Comparison of ENCODE assay signal across 15 mouse cellular contexts in the genomic region with DNA sequence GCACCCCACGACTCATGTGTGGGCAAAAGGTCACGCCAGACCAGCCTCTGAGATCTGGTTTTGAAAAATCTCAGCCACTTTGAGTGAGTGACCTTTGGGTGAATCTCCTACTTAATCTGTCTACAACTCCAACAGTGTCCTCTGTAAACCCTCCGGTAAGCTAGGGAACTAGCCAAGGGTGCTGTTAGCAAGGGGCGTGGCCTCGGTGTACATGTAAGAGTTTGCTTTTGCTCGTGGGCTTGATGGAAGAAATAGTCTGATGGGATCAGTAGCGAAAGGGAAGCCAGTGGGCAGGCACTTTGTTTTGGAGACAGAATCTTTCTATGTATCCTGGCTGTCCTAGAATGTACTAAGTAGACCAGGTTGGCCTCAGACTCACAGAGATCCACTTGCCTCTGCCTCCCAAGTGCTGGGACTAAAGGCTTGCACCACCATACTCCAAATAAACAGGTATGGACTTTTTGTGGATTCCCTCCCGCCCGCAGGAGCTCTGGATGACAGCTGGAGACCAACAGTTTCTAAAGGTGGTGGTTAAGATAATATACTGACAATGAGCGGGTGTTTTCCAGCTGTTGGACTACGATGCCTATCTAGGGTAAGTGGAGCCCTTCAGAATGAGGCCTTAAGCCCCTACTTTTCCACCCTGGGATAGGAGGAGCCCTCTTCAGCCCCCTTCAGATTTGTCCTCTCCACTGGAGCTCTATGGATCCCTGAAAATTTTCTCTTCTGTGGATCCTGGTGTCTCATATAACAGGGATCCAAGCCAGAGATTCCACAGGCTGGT. TPM values are rescaled to one million over a fixed set of nuclear protein-coding genes. Genes with fewer than 3 reads are reported as not detected.
A peak's percentile ranks its signal among the peaks of the same experiment; 100 is the strongest.
DNase-seq lines count a peak whose midpoint lies in the region; ATAC-seq and TF ChIP-seq lines count a peak whose summit lies in the region.
"Had no signal": no experiment of that assay in that cellular context is flagged by ENCODE, and none has a peak within 500 bp of the region (broad histone marks: within the 10 kb centered on the region; RNA-seq: fewer than 3 reads in every experiment).

No protein-coding gene starts in this region.

- TF ChIP-seq RAD21 in MEL (IDR thresholded peaks at IDR 0.05; ENCODE audit: low read depth, low read length): no peak; the same call in 1 of the 2 replicates

- H3K79me2 ChIP-seq in MEL (ENCODE audit: control insufficient read depth, insufficient read depth, low read length, poor library complexity): peaks cover 5% of the 10 kb centered on the region; the same call in 1 of the 2 replicates

- H3K4me1 ChIP-seq in embryonic facial prominence, embryonic 15.5 days: peaks cover 32% of the 10 kb centered on the region
- peaks cover 49% of the 10 kb centered on the region for H3K4me1 ChIP-seq in embryonic facial prominence, embryonic 10.5 days
- H3K4me1 ChIP-seq in liver, embryonic 13.5 days (replicated peaks): peaks cover 80% of the 10 kb centered on the region
- peaks cover 38% of the 10 kb centered on the region for H3K4me1 ChIP-seq in liver, postnatal 0 days (ENCODE audit: insufficient read depth)
- peaks cover 29 to 51% of the 10 kb centered on the region in 2 experiments for H3K4me1 ChIP-seq in MEL (ENCODE audit: control insufficient read depth in 1 of 2, insufficient read depth in 2 of 2, low read length in 2 of 2)
- peaks cover 22% of the 10 kb centered on the region for H3K4me1 ChIP-seq in forebrain, embryonic 16.5 days (replicated peaks; ENCODE audit: control insufficient read depth, insufficient read depth, low read length)
- peaks cover 28% of the 10 kb centered on the region for H3K4me1 ChIP-seq in kidney, embryonic 16.5 days (ENCODE audit: insufficient read depth, low read length)

- H3K27me3 ChIP-seq in embryonic facial prominence, embryonic 15.5 days: peaks cover 84% of the 10 kb centered on the region
- H3K27me3 ChIP-seq in embryonic facial prominence, embryonic 10.5 days (replicated peaks; ENCODE audit: low read depth, poor library complexity, severe bottlenecking): peaks cover 94% of the 10 kb centered on the region
- peaks cover 74% of the 10 kb centered on the region for H3K27me3 ChIP-seq in liver, embryonic 13.5 days
- H3K27me3 ChIP-seq in liver, postnatal 0 days (ENCODE audit: insufficient read depth, low read length): peaks cover 51% of the 10 kb centered on the region
- no peaks in the 10 kb centered on the region for H3K27me3 ChIP-seq in MEL (ENCODE audit: control insufficient read depth in 1 of 2, insufficient read depth in 2 of 2, low read length in 2 of 2)
- H3K27me3 ChIP-seq in forebrain, embryonic 16.5 days (replicated peaks; ENCODE audit: control insufficient read depth, insufficient read depth, low read length): peaks cover 75% of the 10 kb centered on the region
- peaks cover 77% of the 10 kb centered on the region for H3K27me3 ChIP-seq in kidney, embryonic 16.5 days (ENCODE audit: insufficient read depth, low read length)

- TF ChIP-seq POLR2A in MEL (IDR thresholded peaks at IDR 0.05; ENCODE audit: control insufficient read depth in 1 of 2, insufficient read depth in 1 of 2, low read depth in 1 of 2, low read length in 2 of 2, poor library complexity in 1 of 2): no peak

- ATAC-seq in embryonic facial prominence, embryonic 15.5 days (ENCODE audit: insufficient number of reproducible peaks, low FRiP score, low TSS enrichment, low read depth): no peak
- ATAC-seq in liver, embryonic 13.5 days (ENCODE audit: low read depth): no peak
- ATAC-seq in liver, postnatal 0 days: no peak
- ATAC-seq in forebrain, embryonic 16.5 days: no peak
- ATAC-seq in kidney, embryonic 16.5 days (ENCODE audit: low FRiP score, low TSS enrichment): no peak
- ATAC-seq: forebrain, embryonic 15.5 days; intestine, postnatal 0 days had no signal

- H3K9me3 ChIP-seq in embryonic facial prominence, embryonic 15.5 days (replicated peaks): no peaks in the 10 kb centered on the region
- no peaks in the 10 kb centered on the region for H3K9me3 ChIP-seq in embryonic facial prominence, embryonic 10.5 days
- no peaks in the 10 kb centered on the region for H3K9me3 ChIP-seq in liver, embryonic 13.5 days (replicated peaks)
- no peaks in the 10 kb centered on the region for H3K9me3 ChIP-seq in liver, postnatal 0 days (ENCODE audit: low read length)
- H3K9me3 ChIP-seq in MEL (replicated peaks; ENCODE audit: insufficient read depth, low read length): no peaks in the 10 kb centered on the region
- no peaks in the 10 kb centered on the region for H3K9me3 ChIP-seq in forebrain, embryonic 16.5 days (ENCODE audit: control insufficient read depth, low read length)
- H3K9me3 ChIP-seq in kidney, embryonic 16.5 days (ENCODE audit: low read length): no peaks in the 10 kb centered on the region
- H3K9me3 ChIP-seq: forebrain, embryonic 15.5 days; hindbrain, embryonic 15.5 days; limb, embryonic 10.5 days; midbrain, embryonic 10.5 days; neural tube, embryonic 15.5 days had no signal

- no peaks in the 10 kb centered on the region for H3K36me3 ChIP-seq in embryonic facial prominence, embryonic 15.5 days
- no peaks in the 10 kb centered on the region for H3K36me3 ChIP-seq in embryonic facial prominence, embryonic 10.5 days (replicated peaks)
- peaks cover 23% of the 10 kb centered on the region for H3K36me3 ChIP-seq in liver, embryonic 13.5 days
- peaks cover 5% of the 10 kb centered on the region; the same call in 1 of the 2 replicates for H3K36me3 ChIP-seq in liver, postnatal 0 days (replicated peaks; ENCODE audit: insufficient read depth, low read length)
- peaks cover 0 to 34% of the 10 kb centered on the region in 2 experiments; a peak in 2 of 4 replicates for H3K36me3 ChIP-seq in MEL (ENCODE audit: control insufficient read depth in 1 of 2, insufficient read depth in 2 of 2, low read length in 2 of 2)
- H3K36me3 ChIP-seq in forebrain, embryonic 16.5 days (ENCODE audit: control insufficient read depth, insufficient read depth): no peaks in the 10 kb centered on the region
- H3K36me3 ChIP-seq in kidney, embryonic 16.5 days (ENCODE audit: insufficient read depth, low read length): no peaks in the 10 kb centered on the region
- H3K36me3 ChIP-seq: forebrain, embryonic 15.5 days; hindbrain, embryonic 15.5 days; limb, embryonic 10.5 days; midbrain, embryonic 10.5 days; neural tube, embryonic 15.5 days had no signal

- TF ChIP-seq EP300 in liver, postnatal 0 days (IDR thresholded peaks at IDR 0.05; ENCODE audit: low read depth): no peak
- TF ChIP-seq EP300 in MEL (IDR thresholded peaks at IDR 0.05; ENCODE audit: low read depth in 1 of 2, low read length in 2 of 2): peak in 1 of 2 experiments; percentile 80

- 0 out of 2 replicates have a peak overlapping the region, but pooled peaks have one; percentile 5 for H3K4me3 ChIP-seq in embryonic facial prominence, embryonic 15.5 days (replicated peaks)
- H3K4me3 ChIP-seq in embryonic facial prominence, embryonic 10.5 days: no peak overlapping the region
- H3K4me3 ChIP-seq in liver, embryonic 13.5 days (replicated peaks): 0 out of 2 replicates have a peak overlapping the region, but pooled peaks have one; percentile 22
- H3K4me3 ChIP-seq in liver, postnatal 0 days (ENCODE audit: low read depth, low read length): no peak overlapping the region
- no peak overlapping the region for H3K4me3 ChIP-seq in MEL (ENCODE audit: control insufficient read depth in 1 of 2, insufficient read depth in 1 of 2, low read depth in 2 of 2, low read length in 2 of 2)
- H3K4me3 ChIP-seq in forebrain, embryonic 16.5 days (replicated peaks; ENCODE audit: low read length): no peak overlapping the region
- no peak overlapping the region for H3K4me3 ChIP-seq in kidney, embryonic 16.5 days (ENCODE audit: low read length)
- H3K4me3 ChIP-seq: forebrain, embryonic 15.5 days; hindbrain, embryonic 15.5 days; left cerebral cortex, adult 2 months; limb, embryonic 10.5 days; midbrain, embryonic 10.5 days; neural tube, embryonic 15.5 days had no signal

- DNase-seq in embryonic facial prominence, embryonic 10.5 days (ENCODE audit: low spot score): no peak
- no peak for DNase-seq in liver, embryonic 13.5 days
- DNase-seq in liver, postnatal 0 days: no peak
- DNase-seq in MEL (ENCODE audit: low read depth, low spot score): peak; percentile 60
- DNase-seq in thymus, postnatal 14 days: peak; percentile 34

- no peak for TF ChIP-seq CTCF in liver, postnatal 0 days (IDR thresholded peaks at IDR 0.05; ENCODE audit: low read depth)
- no peak for TF ChIP-seq CTCF in MEL (IDR thresholded peaks at IDR 0.05 in 2 of 3, conservative IDR thresholded peaks at IDR 0.05 in 1 of 3; ENCODE audit: control insufficient read depth in 1 of 3, insufficient read depth in 1 of 3, low read depth in 2 of 3, low read length in 3 of 3, poor library complexity in 1 of 3, severe bottlenecking in 1 of 3)

- H3K4me2 ChIP-seq in embryonic facial prominence, embryonic 15.5 days (replicated peaks): no peak overlapping the region
- H3K4me2 ChIP-seq in liver, embryonic 13.5 days: peak overlapping the region; percentile 98
- H3K4me2 ChIP-seq in liver, postnatal 0 days (ENCODE audit: low read depth, low read length): no peak overlapping the region
- H3K4me2 ChIP-seq in forebrain, embryonic 16.5 days (ENCODE audit: low read length): no peak overlapping the region
- no peak overlapping the region for H3K4me2 ChIP-seq in kidney, embryonic 16.5 days (replicated peaks; ENCODE audit: low read depth, low read length)
- H3K4me2 ChIP-seq: forebrain, embryonic 15.5 days; hindbrain, embryonic 15.5 days; neural tube, embryonic 15.5 days had no signal

- H3K27ac ChIP-seq in embryonic facial prominence, embryonic 15.5 days (replicated peaks): no peak overlapping the region
- no peak overlapping the region for H3K27ac ChIP-seq in embryonic facial prominence, embryonic 10.5 days (replicated peaks)
- H3K27ac ChIP-seq in liver, embryonic 13.5 days: peak overlapping the region; percentile 24; the same call in 1 of the 2 replicates
- no peak overlapping the region for H3K27ac ChIP-seq in liver, postnatal 0 days (ENCODE audit: low read depth)
- H3K27ac ChIP-seq in MEL (ENCODE audit: control insufficient read depth, low read depth, low read length): peak overlapping the region; percentile 7; the same call in 1 of the 2 replicates
- H3K27ac ChIP-seq in forebrain, embryonic 16.5 days (ENCODE audit: low read length): no peak overlapping the region
- no peak overlapping the region for H3K27ac ChIP-seq in kidney, embryonic 16.5 days (ENCODE audit: low read length)
- H3K27ac ChIP-seq: forebrain, embryonic 15.5 days; hindbrain, embryonic 15.5 days; left cerebral cortex, adult 2 months; limb, embryonic 10.5 days; midbrain, embryonic 10.5 days; neural tube, embryonic 15.5 days had no signal

- WGBS in embryonic facial prominence, embryonic 15.5 days: 67% methylated on average over 11 of the region's 11 CpGs
- 78% methylated on average over 11 of the region's 11 CpGs for WGBS in embryonic facial prominence, embryonic 10.5 days
- WGBS in liver, embryonic 13.5 days (ENCODE audit: insufficient replicate concordance): 41% methylated on average over 11 of the region's 11 CpGs
- 49% methylated on average over 11 of the region's 11 CpGs for WGBS in liver, postnatal 0 days (ENCODE audit: insufficient replicate concordance)
- WGBS in forebrain, embryonic 16.5 days: 76% methylated on average over 11 of the region's 11 CpGs
- 70% methylated on average over 11 of the region's 11 CpGs for WGBS in kidney, embryonic 16.5 days

- H3K9ac ChIP-seq in embryonic facial prominence, embryonic 15.5 days: no peak overlapping the region
- H3K9ac ChIP-seq in liver, embryonic 13.5 days: peak overlapping the region; percentile 86
- H3K9ac ChIP-seq in liver, postnatal 0 days (replicated peaks): no peak overlapping the region
- H3K9ac ChIP-seq in MEL (ENCODE audit: control insufficient read depth, low read depth, low read length, poor library complexity, severe bottlenecking): 0 out of 2 replicates have a peak overlapping the region, but pooled peaks have one; percentile 4
- H3K9ac ChIP-seq in forebrain, embryonic 16.5 days (replicated peaks; ENCODE audit: low read depth, low read length): no peak overlapping the region
- no peak overlapping the region for H3K9ac ChIP-seq in kidney, embryonic 16.5 days (replicated peaks; ENCODE audit: low read length)
- H3K9ac ChIP-seq: forebrain, embryonic 15.5 days; hindbrain, embryonic 15.5 days; neural tube, embryonic 15.5 days had no signal

RNA-seq across cellular contexts. Expression of gene Phospho1, which starts 4.1 kb away (rescaled TPM):
- 8.3 and 9.1 TPM in 2 replicates for polyA plus RNA-seq in embryonic facial prominence, embryonic 15.5 days (2015; fragmentation: Nextera tagmentation; extraction: Ambion mirVana)
- not detected in 2 replicates for polyA plus RNA-seq in embryonic facial prominence, embryonic 10.5 days (2016; fragmentation: Nextera tagmentation; extraction: Ambion mirVana)
- 5.2 and 6.2 TPM in 2 replicates for polyA plus RNA-seq in liver, embryonic 13.5 days (2015; fragmentation: Nextera tagmentation; extraction: Ambion mirVana)
- 1.9 and 2.0 TPM in 2 replicates for polyA plus RNA-seq in liver, postnatal 0 days (2015; fragmentation: Nextera tagmentation; extraction: Ambion mirVana)
- 15.4 and 17.7 TPM in 2 replicates for total RNA-seq in MEL (2012; rRNA removed)
- polyA plus RNA-seq in MEL (2012; ENCODE audit: insufficient read depth in 1 of 2, insufficient read length in 2 of 2, low read depth in 1 of 2, low replicate concordance in 2 of 2, missing spikeins in 1 of 2): 10 to 100 TPM in 1 of 2 experiments, not detected in 1; 76.0 TPM
- polyA plus RNA-seq in forebrain, embryonic 16.5 days (2015; fragmentation: Nextera tagmentation; extraction: Ambion mirVana): not detected in 2 replicates
- not detected in 2 replicates for polyA plus RNA-seq in kidney, embryonic 16.5 days (2015; fragmentation: Nextera tagmentation; extraction: Ambion mirVana)
- polyA plus RNA-seq: forebrain, embryonic 15.5 days; limb, embryonic 10.5 days had no signal

RNA-seq across cellular contexts. Expression of gene Gngt2, which starts 8.6 kb away (rescaled TPM):
- 16.8 and 20.8 TPM in 2 replicates for polyA plus RNA-seq in embryonic facial prominence, embryonic 15.5 days (2015; fragmentation: Nextera tagmentation; extraction: Ambion mirVana)
- 9.5 and 10.0 TPM in 2 replicates for polyA plus RNA-seq in embryonic facial prominence, embryonic 10.5 days (2016; fragmentation: Nextera tagmentation; extraction: Ambion mirVana)
- polyA plus RNA-seq in liver, embryonic 13.5 days (2015; fragmentation: Nextera tagmentation; extraction: Ambion mirVana): 13.8 and 15.3 TPM in 2 replicates
- polyA plus RNA-seq in liver, postnatal 0 days (2015; fragmentation: Nextera tagmentation; extraction: Ambion mirVana): 30.2 and 32.2 TPM in 2 replicates
- total RNA-seq in MEL (2012; rRNA removed): 23.5 and 24.0 TPM in 2 replicates
- polyA plus RNA-seq in MEL (2012; ENCODE audit: insufficient read depth in 1 of 2, insufficient read length in 2 of 2, low read depth in 1 of 2, low replicate concordance in 2 of 2, missing spikeins in 1 of 2): 10 to 100 TPM in 1 of 2 experiments, not detected in 1; 25.9 TPM
- polyA plus RNA-seq in forebrain, embryonic 16.5 days (2015; fragmentation: Nextera tagmentation; extraction: Ambion mirVana): 2.7 and 2.9 TPM in 2 replicates
- 21.0 and 24.2 TPM in 2 replicates for polyA plus RNA-seq in kidney, embryonic 16.5 days (2015; fragmentation: Nextera tagmentation; extraction: Ambion mirVana)

RNA-seq across cellular contexts. Expression of gene Abi3, which starts 13.9 kb away (rescaled TPM):
- 8.6 and 9.0 TPM in 2 replicates for polyA plus RNA-seq in embryonic facial prominence, embryonic 15.5 days (2015; fragmentation: Nextera tagmentation; extraction: Ambion mirVana)
- 3.7 and 4.1 TPM in 2 replicates for polyA plus RNA-seq in embryonic facial prominence, embryonic 10.5 days (2016; fragmentation: Nextera tagmentation; extraction: Ambion mirVana)
- 5.8 and 6.3 TPM in 2 replicates for polyA plus RNA-seq in liver, embryonic 13.5 days (2015; fragmentation: Nextera tagmentation; extraction: Ambion mirVana)
- polyA plus RNA-seq in liver, postnatal 0 days (2015; fragmentation: Nextera tagmentation; extraction: Ambion mirVana): 9.8 and 10.2 TPM in 2 replicates
- total RNA-seq in MEL (2012; rRNA removed): 3.2 and 3.3 TPM in 2 replicates
- 10 to 100 TPM in 1 of 2 experiments, not detected in 1; 15.4 TPM for polyA plus RNA-seq in MEL (2012; ENCODE audit: insufficient read depth in 1 of 2, insufficient read length in 2 of 2, low read depth in 1 of 2, low replicate concordance in 2 of 2, missing spikeins in 1 of 2)
- 1.5 and 2.0 TPM in 2 replicates for polyA plus RNA-seq in forebrain, embryonic 16.5 days (2015; fragmentation: Nextera tagmentation; extraction: Ambion mirVana)
- 11.7 and 14.1 TPM in 2 replicates for polyA plus RNA-seq in kidney, embryonic 16.5 days (2015; fragmentation: Nextera tagmentation; extraction: Ambion mirVana)

Comparison
In these comparisons a context has a peak if more than half of its experiments do, and no peak if none do; other contexts are left out.
1. H3K27ac ChIP-seq: peak in liver, embryonic 13.5 days (single experiment) and MEL (single experiment); none in embryonic facial prominence, embryonic 15.5 days (single experiment), embryonic facial prominence, embryonic 10.5 days (single experiment), liver, postnatal 0 days (single experiment), forebrain, embryonic 16.5 days (single experiment) and kidney, embryonic 16.5 days (single experiment).
2. H3K4me3 ChIP-seq: peak in embryonic facial prominence, embryonic 15.5 days (single experiment) and liver, embryonic 13.5 days (single experiment); none in embryonic facial prominence, embryonic 10.5 days (single experiment), liver, postnatal 0 days (single experiment), MEL (0 of 2), forebrain, embryonic 16.5 days (single experiment) and kidney, embryonic 16.5 days (single experiment).
3. H3K9ac ChIP-seq: peak in liver, embryonic 13.5 days (single experiment) and MEL (single experiment); none in embryonic facial prominence, embryonic 15.5 days (single experiment), liver, postnatal 0 days (single experiment), forebrain, embryonic 16.5 days (single experiment) and kidney, embryonic 16.5 days (single experiment).
4. DNase-seq: peak in MEL (single experiment) and thymus, postnatal 14 days (single experiment); none in embryonic facial prominence, embryonic 10.5 days (single experiment), liver, embryonic 13.5 days (single experiment) and liver, postnatal 0 days (single experiment).